Mouse (Mus musculus): Measurements from ENCODE around the gene Elf4. TPM values are rescaled to one million over a fixed set of nuclear protein-coding genes. Genes with fewer than 3 reads are reported as not detected.

Elf4 gene
- polyA plus RNA-seq, 1 experiment: 20.4 TPM

- TF ChIP-seq POLR2A (IDR thresholded peaks at IDR 0.05; ENCODE audit: borderline replicate concordance, control insufficient read depth, low read depth, low read length): no peak
- TF ChIP-seq CTCF (IDR thresholded peaks at IDR 0.05; ENCODE audit: control insufficient read depth, insufficient read depth, low read length): no peak
- H3K4me1 ChIP-seq (ENCODE audit: control insufficient read depth, insufficient read depth, low read length): no peaks in the 10 kb centered on the region; the same call in 1 of the 2 replicates
- 50% methylated on average over 4 of the region's 4 CpGs for WGBS
These were observed 635 bp downstream of the Elf4 start for GRCm38 (mm10) chrX:48462297-48462696.

GRCm38 (mm10) chrX:48461006-48461405, 1.9 kb downstream of the Elf4 start:
- H3K27ac ChIP-seq (ENCODE audit: control insufficient read depth, insufficient read depth, low read depth, low read length, poor library complexity): no peak overlapping the region
- TF ChIP-seq CTCF (IDR thresholded peaks at IDR 0.05; ENCODE audit: control insufficient read depth, insufficient read depth, low read length): no peak
- no peak for TF ChIP-seq POLR2A (IDR thresholded peaks at IDR 0.05; ENCODE audit: borderline replicate concordance, control insufficient read depth, low read depth, low read length)
- H3K4me3 ChIP-seq (replicated peaks; ENCODE audit: control insufficient read depth, low read depth, low read length): no peak overlapping the region
- 60% methylated on average over 4 of the region's 4 CpGs for WGBS
- H3K4me1 ChIP-seq (ENCODE audit: control insufficient read depth, insufficient read depth, low read length): no peaks in the 10 kb centered on the region; the same call in 1 of the 2 replicates

More at GRCm38 (mm10) chrX:48462297-48462696, 635 bp downstream of the Elf4 start:
- H3K27ac ChIP-seq (ENCODE audit: control insufficient read depth, insufficient read depth, low read depth, low read length, poor library complexity): no peak overlapping the region
- peak overlapping the region; percentile 47 for H3K4me3 ChIP-seq (replicated peaks; ENCODE audit: control insufficient read depth, low read depth, low read length)

- TF ChIP-seq POLR2A (IDR thresholded peaks at IDR 0.05; ENCODE audit: borderline replicate concordance, control insufficient read depth, low read depth, low read length) (no peak), CTCF (IDR thresholded peaks at IDR 0.05; ENCODE audit: control insufficient read depth, insufficient read depth, low read length) (no peak)
- Histone ChIP-seq H3K4me1 (ENCODE audit: control insufficient read depth, insufficient read depth, low read length) (no peaks in the 10 kb centered on the region; the same call in 1 of the 2 replicates), H3K4me3 (replicated peaks; ENCODE audit: control insufficient read depth, low read depth, low read length) (no peak overlapping the region), H3K27ac (ENCODE audit: control insufficient read depth, insufficient read depth, low read depth, low read length, poor library complexity) (no peak overlapping the region)
- WGBS: 68% methylated on average over 7 of the region's 7 CpGs
These were observed 2.4 kb downstream of the Elf4 start for GRCm38 (mm10) chrX:48460496-48460895.

DNA sequence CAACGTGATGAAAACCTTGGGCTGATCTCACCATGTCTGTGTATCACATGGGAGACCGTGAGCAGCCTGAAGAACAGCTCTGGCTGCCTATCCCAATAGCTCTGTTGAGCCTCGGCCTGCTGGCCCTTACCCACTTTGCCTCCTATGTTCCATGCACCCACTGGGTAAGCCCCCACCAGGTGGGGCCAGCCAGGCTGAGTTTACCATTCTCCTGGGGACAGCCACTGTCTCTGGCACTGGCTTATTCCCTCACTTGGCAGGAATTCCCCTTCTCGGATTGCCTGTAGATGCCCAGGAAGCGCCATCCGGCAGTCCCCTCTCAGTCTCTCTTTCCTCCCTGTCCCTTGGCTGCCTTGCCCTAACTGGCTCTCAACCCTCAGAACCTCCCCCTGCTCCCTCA, 6.0 kb downstream of the Elf4 start:
- TF ChIP-seq CTCF (IDR thresholded peaks at IDR 0.05; ENCODE audit: control insufficient read depth, insufficient read depth, low read length): no peak
- no peak for TF ChIP-seq POLR2A (IDR thresholded peaks at IDR 0.05; ENCODE audit: borderline replicate concordance, control insufficient read depth, low read depth, low read length)
- H3K4me3 ChIP-seq (replicated peaks; ENCODE audit: control insufficient read depth, low read depth, low read length): no peak overlapping the region
- 49% methylated on average over 6 of the region's 6 CpGs for WGBS
- no peak overlapping the region for H3K27ac ChIP-seq (ENCODE audit: control insufficient read depth, insufficient read depth, low read depth, low read length, poor library complexity)
- H3K4me1 ChIP-seq (ENCODE audit: control insufficient read depth, insufficient read depth, low read length): no peaks in the 10 kb centered on the region; the same call in 1 of the 2 replicates

DNA sequence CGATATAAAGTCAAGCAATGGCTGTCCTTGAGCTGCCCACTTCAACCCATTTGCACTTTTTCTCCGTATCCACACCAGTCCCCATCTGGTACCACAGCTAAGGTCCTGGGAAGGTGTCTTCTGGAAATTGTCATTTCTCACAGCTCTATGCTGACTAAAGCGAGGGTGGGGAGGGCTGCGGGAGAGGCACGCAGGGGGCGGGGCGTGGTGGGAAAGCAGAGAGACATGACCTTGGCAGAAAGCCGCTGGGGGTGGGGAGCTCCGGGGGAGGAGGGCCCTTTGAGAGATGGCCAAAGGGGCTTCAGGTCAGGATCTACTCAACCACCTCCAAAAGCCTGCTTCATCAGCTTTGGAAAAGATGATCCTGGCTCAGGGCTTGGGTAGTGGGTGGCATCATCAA, 7.9 kb downstream of the Elf4 start:
- WGBS: 20% methylated on average over 8 of the region's 9 CpGs
- no peaks in the 10 kb centered on the region for H3K4me1 ChIP-seq (ENCODE audit: control insufficient read depth, insufficient read depth, low read length)
- TF ChIP-seq POLR2A (IDR thresholded peaks at IDR 0.05; ENCODE audit: borderline replicate concordance, control insufficient read depth, low read depth, low read length): no peak
- TF ChIP-seq CTCF (IDR thresholded peaks at IDR 0.05; ENCODE audit: control insufficient read depth, insufficient read depth, low read length): no peak
- H3K4me3 ChIP-seq (replicated peaks; ENCODE audit: control insufficient read depth, low read depth, low read length): peak overlapping the region; percentile 39
- no peak overlapping the region for H3K27ac ChIP-seq (ENCODE audit: control insufficient read depth, insufficient read depth, low read depth, low read length, poor library complexity)

GRCm38 (mm10) chrX:48454495-48454878, 8.4 kb downstream of the Elf4 start:
- Histone ChIP-seq H3K4me3 (replicated peaks; ENCODE audit: control insufficient read depth, low read depth, low read length) (peak overlapping the region; percentile 92), H3K27ac (ENCODE audit: control insufficient read depth, insufficient read depth, low read depth, low read length, poor library complexity) (peak overlapping the region; percentile 97), H3K4me1 (ENCODE audit: control insufficient read depth, insufficient read depth, low read length) (no peaks in the 10 kb centered on the region)
- WGBS: 10% methylated on average over 21 of the region's 21 CpGs
- TF ChIP-seq POLR2A (IDR thresholded peaks at IDR 0.05; ENCODE audit: borderline replicate concordance, control insufficient read depth, low read depth, low read length) (no peak), CTCF (IDR thresholded peaks at IDR 0.05; ENCODE audit: control insufficient read depth, insufficient read depth, low read length) (no peak)

DNA sequence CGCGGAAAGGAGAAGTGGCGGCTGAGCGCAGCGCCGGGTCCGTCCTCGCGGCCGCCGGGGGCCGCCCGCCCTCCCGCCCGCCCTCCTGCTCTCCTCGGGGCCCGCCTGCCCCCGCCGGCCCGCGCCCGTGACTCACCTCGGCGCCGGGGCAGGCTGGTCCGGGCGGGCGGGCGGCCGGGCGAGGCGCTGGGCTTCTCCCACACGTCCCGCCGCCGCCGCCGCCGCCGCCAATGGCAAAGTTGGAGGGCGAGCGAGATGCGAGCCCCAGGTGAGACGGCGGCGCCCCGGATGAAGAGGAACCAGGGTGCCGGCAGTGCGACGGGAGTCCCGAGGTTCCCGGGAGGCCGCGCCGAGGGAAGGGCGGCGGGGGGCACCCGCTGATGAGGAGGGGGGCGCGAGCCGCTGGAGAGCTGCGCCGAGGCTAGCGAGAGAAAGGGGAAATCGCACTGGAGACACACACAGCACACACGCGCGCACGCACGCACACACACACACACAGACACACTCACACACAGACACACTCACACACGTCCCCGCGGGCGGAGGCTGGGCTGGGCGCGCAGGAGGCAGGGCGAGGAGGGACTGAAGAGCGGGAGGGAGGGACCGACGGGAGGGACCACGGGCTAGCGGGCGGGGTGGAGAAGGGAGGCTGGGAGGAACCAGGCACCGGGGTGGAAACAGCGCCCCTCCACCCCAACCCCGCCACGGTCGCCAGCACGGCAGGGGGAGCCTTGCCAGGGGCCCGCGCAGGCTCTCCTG, 9.0 kb downstream of the Elf4 start:
- Histone ChIP-seq H3K27ac (ENCODE audit: control insufficient read depth, insufficient read depth, low read depth, low read length, poor library complexity) (peak overlapping the region; percentile 97), H3K4me1 (ENCODE audit: control insufficient read depth, insufficient read depth, low read length) (no peaks in the 10 kb centered on the region), H3K4me3 (replicated peaks; ENCODE audit: control insufficient read depth, low read depth, low read length) (peak overlapping the region; percentile 92)
- WGBS: 21% methylated on average over 37 of the region's 91 CpGs
- TF ChIP-seq CTCF (IDR thresholded peaks at IDR 0.05; ENCODE audit: control insufficient read depth, insufficient read depth, low read length) (no peak), POLR2A (IDR thresholded peaks at IDR 0.05; ENCODE audit: borderline replicate concordance, control insufficient read depth, low read depth, low read length) (peak; percentile 83)

GRCm38 (mm10) chrX:48452931-48453673, 9.8 kb downstream of the Elf4 start:
- H3K27ac ChIP-seq (ENCODE audit: control insufficient read depth, insufficient read depth, low read depth, low read length, poor library complexity): peak overlapping the region; percentile 97
- H3K4me1 ChIP-seq (ENCODE audit: control insufficient read depth, insufficient read depth, low read length): no peaks in the 10 kb centered on the region
- WGBS: 12% methylated on average over 69 of the region's 71 CpGs
- peak overlapping the region; percentile 93 for H3K4me3 ChIP-seq (replicated peaks; ENCODE audit: control insufficient read depth, low read depth, low read length)
- TF ChIP-seq POLR2A (IDR thresholded peaks at IDR 0.05; ENCODE audit: borderline replicate concordance, control insufficient read depth, low read depth, low read length): no peak
- no peak for TF ChIP-seq CTCF (IDR thresholded peaks at IDR 0.05; ENCODE audit: control insufficient read depth, insufficient read depth, low read length)
